Mouse (Mus musculus) lung, postnatal 0 days (tissue): Measurements from ENCODE around the gene Bloc1s5.

Experiments used
- CTCF ChIP-seq: IDR thresholded peaks from 2 replicates; pipeline ENCODE4 v1.5.1; 2016; ENCODE audit warnings: antibody characterized with exemption, mild to moderate bottlenecking
- EP300 ChIP-seq: IDR thresholded peaks from 2 replicates; pipeline ENCODE4 v1.6.1; 2016; ENCODE audit warnings: antibody characterized with exemption, mild to moderate bottlenecking, control low read depth

- TF ChIP-seq CTCF (0 out of 2 replicates have a peak, but pooled peaks have one; percentile 11), EP300 (no peak)
Observed at GRCm38 (mm10) chr13:38612179-38612578, 22.7 kb downstream of the Bloc1s5 start.
